Mouse (Mus musculus) gastrocnemius, postnatal 14 days (tissue): ENCODE data around the gene Nptn. TPM values are rescaled to one million over a fixed set of nuclear protein-coding genes. Genes with fewer than 3 reads are reported as not detected.

ENCODE experiments used
- DNase-seq: peaks from one replicate; pipeline ENCODE4 v3.0.0; 2021; ENCODE audit warnings: mixed read lengths
- intact Hi-C: fragments of 180-260 bp; cut with DNase I; formaldehyde crosslinking; loops from one replicate; pipeline ENCODE4 v1.15.1; 2025; ENCODE audit warnings: low total_unique reads
- total RNA-seq, 2 experiments: library from RNA; stranded (reverse); gene quantifications; 2 replicates each; pipeline ENCODE4 v1.2.3; 2021

Nptn gene
- total RNA-seq, 2 experiments from 2014 or later, result 91.0 to 101 TPM

DNA sequence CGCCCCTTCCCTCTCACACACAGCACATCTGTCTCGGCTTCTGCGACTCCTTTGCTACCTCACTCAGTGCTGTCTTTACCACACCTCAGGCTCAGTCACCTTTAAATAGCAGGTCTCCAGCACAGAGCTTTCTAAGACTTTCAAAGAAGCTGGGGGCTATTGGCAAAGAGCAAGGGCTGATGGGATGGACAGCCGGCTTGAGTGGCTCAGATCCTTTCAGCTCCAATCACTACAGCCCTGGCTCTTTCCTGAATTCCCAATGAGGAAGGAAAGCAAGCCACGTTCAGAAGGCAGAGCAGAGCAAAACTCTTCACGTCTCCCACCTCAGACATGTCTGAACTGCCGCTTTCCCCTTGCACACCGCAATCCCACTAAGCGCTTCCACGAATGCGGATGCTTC, 92.7 kb downstream of the Nptn start:
- no peak for DNase-seq
- intact Hi-C loops, result no loop called here

DNA sequence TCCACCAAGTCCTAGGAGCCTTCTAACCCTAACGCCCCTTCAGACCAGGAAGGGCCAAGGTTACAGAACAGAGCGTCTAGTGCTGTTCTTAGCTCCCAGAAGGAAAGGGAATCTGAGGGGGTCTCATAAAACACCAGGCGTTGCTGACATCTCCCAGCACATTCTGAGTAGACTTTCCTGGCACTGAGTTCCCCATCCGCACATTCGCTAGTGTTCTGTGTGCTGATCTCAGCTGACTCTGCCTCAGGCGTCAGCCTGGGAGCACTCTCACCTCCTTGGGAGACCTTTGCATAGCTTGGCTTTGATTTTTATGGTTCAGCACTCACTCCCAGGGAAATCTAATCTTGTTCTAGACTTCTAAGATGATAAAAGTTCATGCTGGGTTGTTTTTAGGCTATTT, 93.3 kb downstream of the Nptn start:
- no peak for DNase-seq
- intact Hi-C loops, result no loop called here

DNA sequence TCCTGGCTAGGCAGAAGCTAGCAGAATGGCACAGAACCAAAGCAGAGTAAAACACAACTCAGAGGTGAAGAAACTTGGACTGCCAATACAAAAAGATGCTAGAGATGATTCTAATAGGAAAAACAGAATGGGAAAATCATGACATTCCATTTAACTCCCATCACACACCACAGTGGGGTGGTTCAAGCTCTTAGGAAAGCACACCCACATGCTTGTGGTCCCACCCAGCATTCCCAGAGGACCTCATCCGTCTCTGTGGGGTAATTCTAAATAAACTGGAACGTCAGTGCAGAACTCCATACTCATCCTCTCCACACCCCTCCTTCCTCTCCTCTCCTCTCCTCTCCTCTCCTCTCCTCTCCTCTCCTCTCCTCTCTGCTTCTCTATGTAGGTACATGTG, 99.4 kb downstream of the Nptn start:
- intact Hi-C loops, result no loop called here
- no peak for DNase-seq

GRCm38 (mm10) chr9:58682106-58682505, 100.1 kb downstream of the Nptn start:
- DNase-seq, result no peak
- intact Hi-C loops, result no loop called here

DNA sequence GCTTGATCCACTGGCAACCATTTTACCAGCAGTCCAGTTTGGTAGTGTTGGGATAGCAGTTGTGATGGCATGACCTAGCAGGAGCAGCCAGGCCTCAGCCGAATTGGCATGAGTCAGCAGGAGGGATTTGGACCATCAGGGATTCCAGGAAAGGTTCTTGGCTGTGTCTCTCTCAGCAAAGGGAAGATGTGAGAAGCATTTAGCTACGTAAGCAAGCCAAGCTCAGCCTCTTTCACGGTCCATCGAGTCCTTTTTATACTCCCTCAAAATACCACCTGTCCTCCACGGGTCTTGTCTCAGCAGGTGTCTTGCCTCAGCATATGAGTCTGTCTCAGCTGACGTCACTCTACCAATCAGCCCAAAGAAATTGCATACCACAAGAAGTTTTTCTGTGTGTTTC, 101.3 kb downstream of the Nptn start:
- no peak for DNase-seq
- intact Hi-C loops, result no loop called here

DNA sequence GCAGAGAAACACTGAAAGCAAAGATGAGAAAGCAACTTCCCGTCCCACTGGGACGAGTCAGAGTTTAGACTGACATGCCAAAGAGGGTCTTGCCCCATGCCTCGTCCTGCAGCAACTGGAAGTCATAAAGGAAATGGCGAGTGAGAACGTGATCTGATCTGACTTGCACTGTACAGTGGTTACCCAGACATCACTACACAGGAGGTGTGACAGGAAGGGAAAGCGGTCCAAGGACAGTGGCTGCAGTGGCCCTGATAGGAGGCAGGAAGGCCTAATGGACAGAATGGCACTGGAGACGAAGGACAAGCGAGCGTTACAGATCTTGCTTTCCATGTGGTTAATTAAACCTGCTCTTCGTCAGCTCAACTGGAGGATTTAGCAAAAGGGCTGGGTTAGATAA, 103.2 kb downstream of the Nptn start:
- no peak for DNase-seq
- intact Hi-C loops, result no loop called here

DNA sequence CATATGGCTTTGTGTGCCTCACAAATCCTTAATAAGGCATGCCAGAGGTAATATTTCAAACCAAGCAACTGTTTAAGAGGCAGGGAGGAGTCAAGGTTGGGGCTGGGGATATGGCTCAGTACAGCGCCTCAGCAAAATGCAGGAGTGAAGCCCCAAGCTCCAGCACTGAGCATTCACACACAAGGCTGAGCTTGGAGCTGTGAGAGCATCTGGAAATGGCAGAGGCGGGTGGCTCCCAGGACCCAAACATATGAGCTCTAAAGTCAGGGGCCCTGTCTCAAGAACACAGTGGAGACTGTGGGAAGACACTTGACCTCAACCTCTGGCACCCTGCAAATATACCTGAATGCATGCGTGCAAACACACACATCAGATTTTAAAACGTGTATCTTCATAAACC, 106.0 kb downstream of the Nptn start:
- DNase-seq, result no peak
- intact Hi-C loops, result no loop called here

- intact Hi-C loops, result no loop called here
Measured at GRCm38 (mm10) chr9:58690701-58691100, 108.7 kb downstream of the Nptn start.

GRCm38 (mm10) chr9:58691471-58691870, 109.4 kb downstream of the Nptn start:
- intact Hi-C loops, result no loop called here
- DNase-seq, result no peak

More at GRCm38 (mm10) chr9:58690701-58691100, 108.7 kb downstream of the Nptn start:
- no peak for DNase-seq

DNA sequence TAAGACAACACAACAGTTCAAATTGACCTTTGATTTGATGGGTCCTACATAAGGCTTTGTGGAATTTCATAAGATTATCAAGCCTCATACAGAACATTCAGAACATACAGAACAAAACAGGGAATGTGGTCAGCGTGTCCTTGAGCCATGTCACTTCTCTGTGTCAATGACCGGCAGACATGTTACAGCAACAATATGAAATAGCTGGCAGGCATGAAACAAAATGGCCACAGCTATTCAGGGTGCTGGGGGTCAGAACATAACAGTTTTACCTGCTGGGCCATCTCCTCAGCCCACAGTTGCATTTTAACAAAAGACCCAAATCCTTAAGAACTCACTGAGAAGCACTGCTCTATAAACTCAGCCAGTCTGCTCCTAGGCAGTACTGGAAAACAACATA, 116.4 kb downstream of the Nptn start:
- DNase-seq, result no peak
- intact Hi-C loops, result no loop called here

- intact Hi-C loops, result no loop called here
- no peak for DNase-seq
Measured at GRCm38 (mm10) chr9:58701751-58702150, 119.7 kb downstream of the Nptn start.

DNA sequence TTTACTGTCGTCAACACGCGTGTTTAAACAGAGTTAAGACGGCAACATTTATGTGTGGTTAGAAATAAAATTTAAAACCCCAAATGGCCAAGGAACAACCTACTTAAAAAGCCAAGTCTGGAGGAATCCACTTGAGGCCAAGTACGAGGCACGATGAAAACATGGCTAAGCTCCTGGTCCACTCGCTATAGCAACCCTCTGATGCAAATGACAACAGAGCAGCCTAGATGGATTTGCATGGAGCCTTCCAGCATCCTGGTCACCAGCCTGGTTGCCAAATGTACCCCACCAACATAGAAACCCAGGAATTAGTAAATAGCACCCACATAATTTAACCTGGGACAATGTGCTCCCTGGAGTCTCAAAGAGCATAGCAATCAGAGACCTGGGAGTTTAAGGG, 121.7 kb downstream of the Nptn start:
- no peak for DNase-seq
- intact Hi-C loops, result no loop called here

- no peak for DNase-seq
- intact Hi-C loops, result no loop called here
Measured at GRCm38 (mm10) chr9:58706024-58706423, 124.0 kb downstream of the Nptn start.

Other genes starting within 250 kb of the Nptn start
- gene Tbc1d21, start 211.8 kb upstream of the Nptn start, total RNA-seq, result not detected
- gene Insyn1, start 93.6 kb upstream of the Nptn start, total RNA-seq, result 1 to 10 TPM; 6.4 to 7.1 TPM
- gene Cd276, start 26.8 kb upstream of the Nptn start, total RNA-seq, result 10 to 100 TPM; 15.6 to 25.1 TPM
- gene Rec114, start 161.7 kb downstream of the Nptn start, total RNA-seq, result under 1 TPM in 1 of 2 experiments, not detected in 1; 0.45 TPM
- gene Hcn4, start 241.2 kb downstream of the Nptn start, total RNA-seq, result under 1 TPM; 0.13 to 0.76 TPM